Mouse (Mus musculus) cerebral cortex, adult 2 months (tissue): Measurements from ENCODE around the gene Adam8.

Experiments used
- WGBS: fragments of 180-500 bp; shearing (Covaris S2); methylation state at CpG from one replicate; pipeline ENCODE4 v1.1.7; 2018; 5-methylcytosine and 5-hydroxymethylcytosine counted together

The Adam8 gene

DNA sequence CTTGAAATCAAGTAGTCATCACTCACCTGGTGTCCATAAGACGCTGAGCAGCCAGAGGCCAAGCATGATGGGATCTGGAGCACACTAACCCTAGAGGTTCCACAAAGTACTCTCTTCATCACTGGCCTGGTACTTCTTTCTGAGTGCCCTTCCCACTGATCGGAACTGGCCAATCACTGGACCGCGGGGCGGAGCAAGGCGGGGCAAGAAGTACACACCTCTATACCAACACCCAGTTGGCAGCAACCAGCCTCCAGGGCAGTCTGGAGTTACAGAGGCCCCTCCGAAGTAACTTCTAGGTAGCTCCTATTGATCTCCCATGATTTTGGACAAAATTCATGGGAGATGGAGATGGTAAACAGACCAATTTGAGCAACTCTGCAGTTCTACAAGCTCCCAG lies at the start of gene Adam8:
Gene Adam8, minus strand, starts transcription at position 157 of the 400 bp plus-strand sequence.
- WGBS, result 44% methylated on average over 7 of the region's 7 CpGs

DNA sequence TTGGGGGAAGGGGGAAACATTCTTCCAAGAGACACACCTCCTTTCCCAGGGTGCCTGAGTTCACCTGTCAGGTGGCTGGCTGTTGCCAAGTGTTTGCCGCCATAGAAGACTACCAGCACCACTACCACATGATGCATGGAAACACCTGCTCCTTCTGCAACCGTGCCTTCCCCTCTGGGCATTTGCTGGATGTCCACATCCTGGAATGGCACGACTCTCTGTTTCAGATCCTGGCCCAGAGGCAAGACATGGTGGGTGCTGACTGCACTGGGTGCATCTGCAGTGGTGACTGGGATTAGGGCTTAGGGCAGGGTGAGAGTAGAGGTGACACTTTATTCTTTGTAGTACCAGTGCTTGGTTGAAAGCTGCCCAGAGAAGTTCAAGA lies 44.8 kb upstream of the Adam8 start:
- WGBS, result 41% methylated on average over 3 of the region's 3 CpGs

DNA sequence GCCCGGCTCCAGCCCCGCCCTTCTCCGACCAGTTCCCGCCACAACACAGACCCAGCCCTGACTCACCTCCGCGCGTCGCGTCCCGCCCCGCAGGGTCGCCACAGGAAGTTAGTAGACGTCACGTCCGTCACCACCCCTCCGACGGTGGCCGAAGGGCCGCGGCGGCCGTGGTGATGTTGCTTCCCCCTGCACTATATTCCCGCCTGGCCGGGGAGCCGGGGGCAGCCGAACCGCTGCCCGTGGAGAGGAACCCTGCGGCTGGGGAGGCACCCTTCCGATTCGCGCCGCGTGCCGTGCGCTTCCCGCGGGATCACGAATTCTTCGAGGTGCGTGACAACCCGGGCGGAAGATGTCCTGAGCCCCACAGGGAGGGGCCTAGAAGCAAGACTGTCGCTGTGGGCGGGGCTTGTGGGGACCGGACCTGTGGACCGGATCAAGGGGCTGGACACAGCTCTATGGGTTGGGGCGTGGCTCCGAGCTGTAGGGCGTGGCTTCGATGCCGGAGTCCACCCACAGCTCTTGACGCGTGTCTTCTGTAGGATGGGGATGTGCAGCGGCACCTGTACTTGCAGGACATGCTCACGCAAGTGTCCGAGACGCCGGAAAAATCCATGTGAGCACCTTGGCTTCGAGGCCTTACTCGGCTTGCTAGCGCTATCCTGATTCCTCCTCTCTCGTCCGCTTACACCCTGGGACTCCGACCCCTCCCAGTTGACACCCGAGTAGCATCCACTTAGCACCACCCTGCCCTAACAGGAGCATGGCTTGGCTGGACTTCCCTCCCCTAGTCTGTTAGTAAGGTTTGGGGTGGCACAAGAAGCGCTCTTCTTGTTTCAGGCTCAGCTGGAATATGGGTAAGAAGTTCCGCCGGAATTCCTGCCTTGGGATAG lies 44.2 kb upstream of the Adam8 start, which contains the start of the genes Zfp511 and Tubgcp2:
Gene Zfp511, plus strand, starts transcription at position 111 of the 890 bp plus-strand sequence.
Gene Tubgcp2, minus strand, starts transcription at position 389 of the 890 bp plus-strand sequence.
- WGBS, result 1% methylated on average over 69 of the region's 69 CpGs

DNA sequence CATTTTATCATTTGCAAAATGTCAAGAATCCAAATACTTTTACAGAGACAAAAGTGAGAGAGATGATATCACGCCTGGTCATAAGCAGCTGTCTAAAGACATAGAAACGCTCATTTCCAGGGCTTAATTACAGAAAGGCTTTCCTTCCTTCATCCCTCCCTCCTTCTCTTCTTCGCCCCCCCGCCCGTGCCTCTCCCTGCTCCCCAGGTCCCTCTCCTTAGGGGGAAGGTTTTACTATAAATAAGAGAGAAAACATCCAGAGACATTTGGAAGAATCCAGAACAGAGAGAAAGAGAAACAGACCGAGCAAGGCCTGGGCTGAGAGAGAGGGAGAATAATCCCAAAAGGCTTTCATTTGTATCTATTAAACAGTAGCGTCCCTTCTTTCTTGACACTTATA lies 43.1 kb upstream of the Adam8 start:
- 15% methylated on average over 7 of the region's 7 CpGs for WGBS

DNA sequence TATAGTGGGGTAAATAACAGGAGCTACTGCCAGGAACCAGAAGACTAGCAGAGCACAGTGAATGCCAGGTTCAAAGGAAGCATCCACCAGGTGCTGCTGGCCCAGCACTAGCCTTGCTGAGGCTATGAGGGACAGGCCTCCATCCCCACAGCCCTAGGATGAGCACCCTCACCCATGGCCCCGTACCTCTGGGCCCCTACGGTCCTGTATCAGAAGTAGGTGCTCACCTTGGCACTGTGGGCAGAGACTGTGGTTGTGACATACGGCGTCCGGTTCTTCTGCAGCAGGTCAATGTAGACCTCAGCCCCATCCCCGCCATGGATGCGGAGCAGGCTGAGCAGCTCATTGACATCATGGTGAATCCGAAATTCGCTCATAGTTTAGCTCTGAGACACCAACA lies 41.0 kb upstream of the Adam8 start:
- 98% methylated on average over 9 of the region's 9 CpGs for WGBS

DNA sequence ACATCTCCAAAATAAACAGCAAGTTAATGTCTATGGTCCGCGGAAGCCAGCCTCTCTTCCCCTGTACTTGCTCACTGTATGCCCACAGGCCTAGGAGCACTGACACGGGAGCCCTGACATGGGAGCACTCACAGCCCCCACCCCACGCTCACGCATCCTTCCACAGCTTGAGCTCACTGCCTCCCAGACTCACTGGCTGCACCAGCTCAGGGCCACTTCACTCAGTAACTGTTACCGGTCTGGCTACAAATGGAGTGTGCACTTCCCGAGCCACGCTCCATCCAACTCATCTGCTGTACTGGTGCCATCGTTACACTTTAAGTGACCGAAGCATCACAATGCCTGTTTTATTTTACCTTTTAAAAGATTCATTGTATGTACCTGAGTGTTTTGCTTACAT lies 40.0 kb upstream of the Adam8 start:
- 96% methylated on average over 10 of the region's 10 CpGs for WGBS

DNA sequence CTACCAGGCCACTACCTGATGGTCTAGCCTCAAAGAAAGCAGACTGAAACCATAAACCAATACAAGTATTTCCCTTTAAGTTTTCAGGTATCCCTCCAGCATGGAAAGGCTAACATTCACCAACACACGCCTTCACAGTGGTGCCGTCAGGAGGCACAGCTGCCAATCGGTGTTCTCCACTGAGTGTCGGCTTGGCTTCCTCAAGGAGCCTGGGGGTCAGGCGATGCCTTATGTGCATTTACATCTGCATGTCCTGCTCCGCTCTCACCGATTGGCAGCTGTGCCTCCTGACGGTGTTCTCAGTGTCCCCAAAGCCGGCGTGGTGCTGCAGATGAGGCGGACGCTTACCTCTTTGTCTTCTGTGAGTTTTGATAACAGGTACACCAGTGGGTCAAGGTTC lies 39.4 kb upstream of the Adam8 start:
- 92% methylated on average over 12 of the region's 12 CpGs for WGBS

DNA sequence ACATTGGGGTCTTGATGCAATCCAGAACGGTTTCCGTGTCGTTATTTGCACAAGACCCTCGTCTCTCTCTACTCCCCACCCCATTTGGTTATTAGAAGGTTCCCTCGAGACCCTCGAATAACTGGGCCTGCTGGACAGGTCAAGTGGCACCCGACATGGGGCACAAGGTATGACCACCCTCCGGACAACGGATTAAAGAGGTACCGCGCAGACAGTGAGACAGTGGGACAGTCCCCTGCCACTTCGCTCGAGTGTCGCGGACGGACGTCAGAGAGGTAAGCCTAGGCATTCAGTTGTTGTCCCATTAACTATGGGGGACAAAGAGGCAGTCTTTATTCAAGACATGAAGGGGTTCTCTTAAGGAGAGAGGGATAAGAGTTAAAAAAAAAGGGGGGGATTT lies 19.0 kb upstream of the Adam8 start:
- 97% methylated on average over 17 of the region's 17 CpGs for WGBS

DNA sequence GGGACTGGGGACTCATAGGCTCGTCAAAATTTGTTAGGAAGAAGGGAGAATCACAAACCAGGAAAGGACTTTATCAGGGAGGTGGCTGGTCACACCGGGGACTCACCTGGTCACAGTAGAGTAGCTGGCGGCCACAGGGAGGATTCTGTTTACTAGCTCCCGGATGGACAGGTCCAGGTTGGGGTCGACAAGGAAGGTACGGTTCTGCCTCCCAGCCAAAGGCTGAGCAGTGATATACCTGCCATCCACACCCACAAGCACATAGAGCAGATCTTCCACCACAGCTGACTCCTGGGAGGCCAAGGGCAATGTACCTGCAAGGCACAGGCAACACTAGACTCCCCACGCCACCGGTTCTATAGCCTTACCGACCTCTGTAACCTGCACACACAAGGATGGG lies 15.4 kb upstream of the Adam8 start:
- 94% methylated on average over 9 of the region's 9 CpGs for WGBS

DNA sequence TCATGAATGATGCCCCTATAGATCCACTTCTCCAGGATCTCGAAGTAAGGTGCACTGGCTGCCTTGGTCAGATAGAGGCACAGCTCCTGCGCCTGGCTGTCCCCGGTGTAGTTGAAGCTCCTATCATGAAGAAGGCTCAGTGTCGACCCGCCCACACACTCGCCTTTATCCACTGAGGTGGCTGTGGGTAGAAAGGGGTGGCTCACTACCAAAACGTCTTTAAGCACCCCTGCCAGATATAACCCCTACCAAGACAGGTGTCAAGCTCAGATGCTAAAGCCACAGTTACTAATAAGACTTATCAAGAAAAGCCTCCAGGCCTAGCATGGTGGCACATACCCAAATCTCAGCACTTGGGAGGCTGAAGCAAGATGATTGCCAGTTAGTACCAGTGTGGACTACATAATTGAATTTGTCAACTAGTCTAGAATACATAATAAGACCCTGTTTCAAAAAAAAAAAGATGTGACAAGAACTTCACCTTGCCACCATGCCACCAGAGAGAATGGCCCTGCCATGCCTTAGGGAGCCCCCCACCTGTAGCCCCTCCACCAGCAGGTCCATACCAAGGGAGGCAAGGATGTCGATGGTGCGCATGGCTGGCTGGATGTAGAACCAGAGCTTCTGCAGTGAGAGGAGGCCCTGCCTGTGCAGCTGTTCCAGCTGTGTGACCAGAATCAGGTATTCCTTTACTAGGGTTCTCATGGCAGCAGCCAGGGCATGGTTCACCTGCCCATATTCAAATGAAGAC lies 14.7 kb upstream of the Adam8 start:
- 90% methylated on average over 9 of the region's 9 CpGs for WGBS

DNA sequence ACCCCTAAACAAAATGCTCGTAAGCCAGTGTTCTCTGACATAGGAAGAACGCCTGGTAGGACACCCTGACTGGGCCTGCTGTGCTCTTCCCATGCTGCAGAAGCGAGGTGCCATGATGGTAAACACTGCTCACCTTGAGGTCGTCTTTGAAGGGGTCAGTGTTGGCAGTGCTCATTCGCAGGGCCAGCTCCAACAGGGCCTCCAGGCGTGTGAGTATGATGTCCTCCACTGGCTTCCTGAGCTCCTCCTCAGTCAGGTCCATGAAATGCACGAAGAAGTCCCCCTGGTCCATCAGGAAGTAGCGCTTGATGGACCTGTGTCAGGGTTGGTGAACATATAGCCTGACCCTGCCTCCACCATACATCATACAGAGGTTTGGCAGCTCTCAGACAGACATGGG lies 12.3 kb upstream of the Adam8 start:
- 95% methylated on average over 8 of the region's 8 CpGs for WGBS

DNA sequence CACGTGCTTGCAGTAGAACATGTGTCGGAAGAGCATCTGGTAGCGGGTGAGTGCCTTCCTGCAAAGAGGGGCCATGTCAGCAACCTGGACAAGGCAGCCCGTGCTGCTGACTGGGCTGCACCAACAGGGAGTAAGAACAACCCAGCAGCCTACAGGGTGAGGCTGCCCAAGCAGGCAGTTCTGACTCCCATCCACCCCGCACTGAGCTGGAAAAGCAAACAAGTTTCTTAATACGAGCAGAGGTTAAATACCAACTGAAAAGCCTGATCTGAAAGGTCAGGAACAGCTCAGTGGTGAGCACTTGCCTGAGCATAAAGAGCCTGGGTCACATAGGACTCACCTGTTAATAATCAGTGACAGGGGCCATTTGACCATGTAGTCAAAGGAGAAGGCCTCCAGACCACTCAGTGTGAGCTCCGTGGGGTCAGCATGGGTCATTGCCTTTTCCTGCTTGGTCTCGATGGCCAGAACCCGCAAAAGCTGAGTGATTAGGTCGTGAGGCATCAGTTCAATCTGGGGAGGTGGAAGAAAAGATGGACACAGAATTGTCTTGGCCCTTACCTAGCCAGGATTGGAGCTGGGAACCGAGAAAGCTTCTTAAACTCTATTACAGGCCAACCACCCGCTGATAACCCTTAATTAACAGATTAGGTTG lies 8.9 kb upstream of the Adam8 start:
- 73% methylated on average over 12 of the region's 12 CpGs for WGBS

DNA sequence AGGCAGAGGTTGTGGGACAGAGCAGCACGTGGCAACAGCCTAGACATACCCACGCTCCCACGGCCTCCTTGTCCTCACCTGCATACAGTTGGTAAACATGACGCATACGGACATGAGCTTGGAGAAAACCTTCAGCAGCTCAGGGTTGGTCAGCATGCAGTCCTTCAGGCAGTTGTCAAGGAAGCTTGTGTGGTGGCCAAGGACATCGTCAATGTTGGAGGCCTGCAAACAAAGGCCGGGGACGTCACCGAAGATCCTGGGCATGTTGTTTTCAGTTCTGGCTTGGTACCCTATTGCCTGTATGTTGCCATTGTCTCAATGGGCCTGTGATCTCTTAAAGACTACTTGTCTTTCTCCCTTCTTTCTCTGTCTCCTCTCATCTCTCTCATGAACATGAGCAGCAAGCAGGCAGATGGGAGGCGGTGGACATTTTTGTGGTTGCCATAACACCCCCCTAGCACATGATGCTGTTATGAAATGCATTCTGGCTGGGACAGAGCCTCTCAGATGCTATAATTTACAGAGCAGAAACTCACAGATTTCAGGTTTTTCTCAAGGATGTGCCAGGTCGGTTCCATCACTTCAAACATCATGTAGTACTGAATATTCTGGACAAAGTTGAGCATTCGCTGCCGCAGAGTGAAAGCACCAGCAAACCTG lies 6.5 kb upstream of the Adam8 start:
- 63% methylated on average over 13 of the region's 13 CpGs for WGBS

DNA sequence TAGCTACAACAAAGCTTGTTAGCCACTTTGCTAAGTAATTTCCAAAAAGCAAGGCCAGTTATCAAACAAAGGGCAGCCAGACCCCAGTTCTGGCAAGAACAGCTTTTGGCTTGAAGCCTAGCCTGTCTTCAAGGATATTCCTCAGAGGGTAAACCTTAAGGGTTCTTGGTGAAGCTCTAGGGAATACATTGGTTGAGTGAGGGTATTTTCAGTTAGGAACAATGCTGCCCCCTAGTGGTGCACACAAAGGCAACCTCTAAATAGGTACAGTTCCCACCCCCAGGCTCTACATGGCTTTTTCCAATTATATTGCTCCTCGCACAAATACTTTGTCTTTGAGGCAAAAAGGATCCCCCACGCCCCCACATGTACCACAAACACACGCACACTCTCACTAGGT lies 2.3 kb upstream of the Adam8 start:
- WGBS, result 34% methylated on average over 3 of the region's 3 CpGs

DNA sequence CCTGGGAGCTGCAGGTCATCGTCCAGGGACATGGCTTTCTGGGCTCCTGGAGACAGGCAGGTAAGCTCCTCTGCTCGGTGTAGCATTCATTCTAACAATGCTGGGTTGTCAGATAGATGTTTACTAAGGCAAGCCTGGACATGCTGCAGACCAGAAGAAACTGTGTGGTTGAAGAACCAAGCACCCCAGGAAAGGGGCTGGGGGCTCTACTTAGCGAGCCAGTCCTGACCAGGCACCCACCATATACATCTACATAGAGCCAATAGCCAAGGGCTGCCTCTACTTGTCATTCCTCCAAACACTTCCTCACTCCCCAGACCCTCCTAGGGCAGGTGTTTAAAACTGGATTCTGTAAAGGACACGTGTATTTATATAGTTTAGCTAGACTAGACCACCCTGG lies 1.8 kb upstream of the Adam8 start:
- whole genome bisulfite sequencing, result 84% methylated on average over 4 of the region's 4 CpGs

DNA sequence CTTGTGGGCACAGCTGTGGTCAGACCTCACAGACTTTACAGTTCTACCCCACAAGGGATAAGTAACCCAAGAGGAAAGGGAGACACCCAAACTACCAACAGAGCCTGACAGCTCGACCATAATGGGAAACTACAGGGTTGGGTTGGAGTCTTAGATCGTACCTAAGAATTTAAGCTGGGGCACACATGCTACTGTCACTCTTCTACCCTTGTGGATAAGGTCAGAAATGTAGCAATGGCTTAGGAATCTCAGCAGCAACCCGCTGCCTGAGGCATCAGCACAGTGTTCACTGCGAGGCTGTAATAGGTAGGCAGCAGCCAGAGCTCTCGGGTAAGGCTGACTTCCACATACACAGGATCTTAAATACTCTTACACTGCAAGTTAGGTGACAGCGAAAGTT lies 1.2 kb upstream of the Adam8 start:
- 92% methylated on average over 6 of the region's 6 CpGs for WGBS

DNA sequence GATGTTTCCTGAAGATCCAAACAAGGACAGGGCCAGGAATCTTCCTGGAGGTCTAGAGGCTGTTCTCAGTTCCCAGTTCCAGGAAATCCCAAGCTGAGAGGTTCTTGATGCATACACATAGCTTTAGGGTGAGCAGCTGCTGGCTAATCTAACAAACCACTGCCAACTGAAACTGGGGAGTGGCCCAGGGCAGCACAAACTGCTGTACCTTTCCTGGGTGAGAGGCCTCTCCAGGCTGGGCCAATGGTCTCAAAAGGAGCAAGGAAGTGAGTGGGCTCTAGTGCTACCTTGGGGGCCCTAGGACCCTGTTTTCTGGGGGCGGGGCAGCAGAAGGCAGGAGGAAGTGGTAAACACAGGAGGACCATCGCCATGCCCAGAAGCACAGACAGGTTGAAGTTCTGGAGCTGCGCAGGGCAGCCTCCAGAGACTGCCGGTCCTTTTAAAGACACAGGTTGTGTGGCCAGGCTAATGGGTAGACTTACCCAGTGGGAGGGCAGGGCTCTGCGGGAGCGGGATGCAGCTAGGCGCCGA lies 1.4 kb downstream of the Adam8 start:
- WGBS, result 79% methylated on average over 8 of the region's 8 CpGs

DNA sequence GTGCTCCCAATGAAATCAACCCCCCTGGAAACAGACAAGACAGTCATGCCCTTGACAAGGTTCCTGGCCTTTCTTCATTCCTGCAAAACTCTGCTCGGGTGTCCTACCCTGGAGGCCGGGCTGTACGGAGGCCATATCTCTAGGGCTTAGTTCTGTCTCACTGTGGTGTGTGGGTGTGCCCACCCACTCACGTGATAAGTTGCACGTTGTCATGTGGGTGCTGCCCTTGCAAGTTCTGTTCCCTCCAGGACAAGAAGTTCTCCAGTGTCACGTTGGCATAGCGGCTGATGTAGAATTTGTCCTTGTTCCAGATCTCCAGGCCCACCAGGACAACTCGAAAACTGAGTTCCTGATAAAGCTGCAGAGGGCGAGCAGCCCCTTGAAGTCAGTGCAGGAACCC lies 4.1 kb downstream of the Adam8 start:
- WGBS, result 79% methylated on average over 9 of the region's 9 CpGs

DNA sequence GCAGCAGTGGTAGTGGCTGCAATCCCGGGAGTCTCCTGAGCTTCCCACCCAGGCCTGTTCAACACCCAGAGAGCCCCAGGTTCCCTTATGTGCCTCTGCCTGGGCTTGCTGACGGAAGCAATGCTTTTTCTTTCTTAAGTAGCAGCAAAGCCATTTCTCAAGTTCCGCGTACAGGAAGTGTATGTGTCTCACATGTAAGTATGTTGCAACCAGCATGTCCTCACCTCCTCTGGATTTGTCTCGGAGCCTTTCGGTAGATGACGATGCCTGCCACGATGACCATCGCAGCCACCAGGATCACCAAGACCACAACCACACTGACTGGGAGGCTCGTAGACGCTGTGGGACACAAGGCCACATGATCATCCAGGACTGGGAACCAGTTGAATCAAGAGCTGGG lies 7.9 kb downstream of the Adam8 start:
- WGBS, result 90% methylated on average over 11 of the region's 11 CpGs

DNA sequence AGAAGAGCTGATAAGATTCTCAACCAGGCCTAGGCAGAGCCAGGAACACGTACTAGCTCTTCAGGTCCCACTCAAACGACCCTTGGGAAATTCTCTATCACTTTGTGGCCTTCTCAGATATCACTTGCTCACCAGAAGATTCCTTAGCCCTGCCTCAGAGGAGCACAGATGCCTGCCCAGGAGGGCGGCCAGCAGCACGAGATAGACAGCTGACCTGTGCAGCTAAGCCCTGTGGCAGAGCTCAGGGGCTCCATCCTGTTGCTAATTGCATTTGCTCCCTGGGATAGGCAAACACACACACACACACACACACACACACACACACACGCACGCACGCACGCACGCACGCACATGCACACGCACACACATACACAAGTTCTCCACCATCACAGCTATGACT lies 10.3 kb downstream of the Adam8 start:
- WGBS, result 83% methylated on average over 11 of the region's 11 CpGs

DNA sequence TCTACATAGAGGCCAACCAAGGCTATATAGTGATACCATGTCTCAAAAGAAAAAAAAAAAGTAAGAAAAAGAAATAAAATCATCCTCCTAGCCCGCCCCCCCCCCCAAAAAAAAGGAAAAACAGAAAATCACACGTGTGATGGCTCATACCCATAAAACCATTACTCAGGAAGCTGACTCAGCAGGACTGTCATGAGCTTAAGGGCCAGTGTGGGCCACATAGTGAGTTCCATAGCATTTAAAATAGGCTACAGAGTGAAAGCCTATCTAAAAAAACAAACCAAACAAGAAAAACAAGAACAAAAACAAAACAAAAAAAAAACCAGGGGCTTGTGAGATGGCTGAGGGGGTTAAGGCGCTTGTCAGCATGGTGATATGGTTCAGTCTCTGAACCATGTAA lies 11.6 kb downstream of the Adam8 start:
- WGBS, result 71% methylated on average over 3 of the region's 3 CpGs
